Mouse (Mus musculus) frontal cortex, postnatal 36 days (tissue): ENCODE measurements around the gene Il17rb.

ENCODE experiments used
- DNase-seq, 2 experiments: peaks; one replicate each; pipeline ENCODE4 v3.0.0; 2022; ENCODE audit warnings: low spot score in 2 of 2

The Il17rb gene

GRCm38 (mm10) chr14:30016666-30017065, 8.0 kb upstream of the Il17rb start:
- DNase-seq = no peak

GRCm38 (mm10) chr14:30015008-30015407, 6.3 kb upstream of the Il17rb start:
- DNase-seq = no peak

DNA sequence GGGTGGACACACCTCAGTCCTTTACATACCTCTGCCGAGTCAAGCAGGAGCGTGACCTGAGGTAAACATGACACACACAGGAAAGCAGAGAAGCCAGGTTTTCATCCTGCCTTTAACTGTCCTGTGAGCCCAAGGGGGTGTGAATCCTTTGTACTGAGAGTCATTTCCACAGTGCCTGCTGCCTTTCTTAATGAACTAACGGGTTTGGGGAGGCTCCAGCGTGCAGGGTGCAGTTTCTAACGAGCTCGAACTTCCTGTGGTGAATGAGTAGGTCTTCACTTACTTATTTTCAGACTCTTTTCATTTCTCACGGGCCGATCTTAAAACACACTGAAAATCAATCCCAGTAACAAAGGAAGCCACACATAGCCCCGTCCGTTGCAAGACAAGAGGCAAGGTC, 5.8 kb upstream of the Il17rb start:
- DNase-seq = no peak

DNA sequence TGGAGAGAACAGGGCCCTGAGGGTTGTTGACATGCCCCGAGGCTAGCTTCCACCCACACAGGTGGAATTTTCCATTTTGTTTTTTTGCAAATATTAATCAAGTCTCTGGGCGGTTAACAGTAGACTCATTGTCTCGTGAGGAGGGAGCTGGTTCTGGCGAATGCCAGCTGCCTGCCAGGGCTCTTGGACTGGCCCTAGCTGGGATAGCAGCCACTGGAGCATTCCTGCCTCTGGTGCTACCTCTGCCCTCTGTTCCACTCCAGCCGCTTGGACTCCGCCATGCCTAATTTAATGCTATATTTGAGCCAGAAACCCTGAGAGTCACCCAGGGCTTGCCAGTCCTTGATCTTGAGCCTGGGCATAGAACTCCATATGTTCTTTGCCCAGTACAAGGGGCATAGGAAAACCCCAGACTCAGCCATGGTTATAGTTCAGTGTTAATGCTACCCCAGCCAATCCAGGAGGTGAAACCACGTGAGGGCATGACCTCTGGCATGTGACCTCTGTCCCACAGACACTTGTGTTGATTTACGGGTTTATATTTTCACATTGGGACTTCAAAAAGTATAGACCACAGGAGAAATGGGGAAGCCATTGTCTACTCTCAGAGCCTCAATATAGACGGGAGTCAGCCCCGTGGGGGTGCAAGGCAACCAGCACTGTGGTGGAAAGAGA, 3.3 kb upstream of the Il17rb start:
- DNase-seq = peak in 1 of 2 experiments; percentile 26

- DNase-seq = peak in 1 of 2 experiments; percentile 57
Measured at GRCm38 (mm10) chr14:30009864-30010560, 1.3 kb upstream of the Il17rb start.

- DNase-seq = no peak
Measured at GRCm38 (mm10) chr14:29999475-29999811, 9.3 kb downstream of the Il17rb start.

- peak in 1 of 2 experiments; percentile 41 for DNase-seq
Measured at GRCm38 (mm10) chr14:29998747-29999474, 9.8 kb downstream of the Il17rb start.

GRCm38 (mm10) chr14:29997345-29997744, 11.4 kb downstream of the Il17rb start:
- no peak for DNase-seq

DNA sequence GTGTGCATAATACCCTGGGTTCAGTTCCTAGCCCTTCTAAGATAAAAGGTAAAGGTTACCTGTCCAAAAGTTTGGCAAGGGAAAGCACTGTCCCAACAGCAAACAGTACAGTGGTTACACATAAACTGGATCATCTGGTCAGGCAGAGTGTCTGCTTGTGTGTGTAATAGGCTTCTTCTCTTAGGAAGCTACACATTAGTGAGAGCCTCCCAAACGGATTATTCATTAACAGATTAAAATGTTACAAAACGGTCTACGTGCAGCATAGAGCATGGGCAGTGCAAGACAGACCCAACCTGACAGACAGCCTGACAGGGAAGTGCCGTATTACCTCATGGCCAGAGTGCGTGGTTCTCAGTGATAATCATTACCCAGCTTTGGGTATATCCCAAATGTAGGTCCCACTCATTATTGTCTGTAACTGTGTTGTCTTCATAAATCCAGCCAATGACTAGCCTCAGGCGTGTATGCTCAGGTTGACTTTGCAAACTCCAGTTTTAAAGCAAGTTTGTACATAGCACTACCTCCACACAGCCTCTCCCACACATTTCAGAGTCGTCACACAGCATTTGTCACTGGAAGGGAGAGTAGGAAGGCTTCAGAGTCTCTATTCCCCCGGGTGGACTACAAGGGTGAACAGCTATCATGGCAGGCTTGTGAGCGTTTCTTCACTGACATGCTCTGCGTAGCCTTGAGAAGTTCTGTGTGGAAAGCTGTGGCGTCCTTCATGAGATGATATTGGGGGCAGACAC, 12.5 kb downstream of the Il17rb start:
- peak in 1 of 2 experiments; percentile 36 for DNase-seq

DNA sequence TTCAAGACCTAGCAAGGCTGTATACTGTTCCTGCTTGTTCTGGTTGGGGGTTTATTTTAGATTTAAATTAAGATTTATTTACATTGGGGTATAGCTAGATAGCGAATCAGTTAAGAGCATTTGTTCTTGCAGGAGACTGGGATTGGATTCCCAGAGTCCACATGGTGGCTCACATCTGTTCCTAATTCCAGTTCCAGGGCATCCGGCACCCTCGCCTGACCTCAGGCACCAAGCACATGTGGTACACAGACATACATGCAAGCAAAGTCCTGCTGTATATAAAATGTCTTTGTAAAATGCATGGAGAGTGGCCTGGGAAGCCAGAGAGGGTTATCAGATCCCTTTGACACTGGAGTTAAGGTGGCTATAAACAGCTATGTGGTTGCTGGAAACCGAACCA, 13.7 kb downstream of the Il17rb start:
- no peak for DNase-seq

DNA sequence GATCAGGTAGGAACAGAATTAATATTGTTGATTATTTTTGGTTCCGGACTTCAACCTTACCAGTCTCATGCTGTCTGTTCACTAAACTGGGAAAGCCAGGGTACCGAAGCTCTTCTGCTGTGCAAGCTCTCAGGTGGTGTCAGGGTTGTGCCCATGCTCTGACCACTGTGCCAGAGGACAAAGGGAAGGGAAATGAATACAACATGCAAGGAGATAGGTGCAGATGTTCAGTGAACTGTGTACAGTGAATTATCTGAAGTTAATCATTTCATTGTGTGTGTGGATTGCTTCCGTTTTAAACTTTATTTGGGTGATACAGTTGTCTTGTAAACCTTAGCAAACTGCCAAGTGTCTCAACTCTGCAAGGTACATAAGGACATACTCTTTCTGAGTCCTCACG, 20.4 kb downstream of the Il17rb start:
- DNase-seq = no peak

DNA sequence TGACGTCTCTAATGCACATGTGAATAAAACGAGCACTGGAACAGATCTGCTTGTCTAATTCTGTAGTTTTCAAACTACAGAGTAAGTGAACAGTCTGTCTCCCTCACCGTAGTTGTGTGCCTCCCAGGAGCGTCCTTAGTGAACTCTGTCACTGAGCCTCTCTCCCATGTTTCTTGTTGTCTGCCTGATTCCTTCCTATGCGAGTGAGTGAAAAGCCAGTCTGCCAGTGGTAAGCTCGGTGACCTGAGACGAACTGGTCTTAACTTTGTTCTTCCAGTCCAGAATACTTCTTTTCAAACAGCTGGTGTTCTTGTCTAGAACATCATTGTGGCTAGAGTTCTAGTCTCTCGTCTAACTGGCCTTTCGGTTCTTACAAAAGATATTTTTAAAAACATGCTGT, 21.0 kb downstream of the Il17rb start:
- DNase-seq = no peak

DNA sequence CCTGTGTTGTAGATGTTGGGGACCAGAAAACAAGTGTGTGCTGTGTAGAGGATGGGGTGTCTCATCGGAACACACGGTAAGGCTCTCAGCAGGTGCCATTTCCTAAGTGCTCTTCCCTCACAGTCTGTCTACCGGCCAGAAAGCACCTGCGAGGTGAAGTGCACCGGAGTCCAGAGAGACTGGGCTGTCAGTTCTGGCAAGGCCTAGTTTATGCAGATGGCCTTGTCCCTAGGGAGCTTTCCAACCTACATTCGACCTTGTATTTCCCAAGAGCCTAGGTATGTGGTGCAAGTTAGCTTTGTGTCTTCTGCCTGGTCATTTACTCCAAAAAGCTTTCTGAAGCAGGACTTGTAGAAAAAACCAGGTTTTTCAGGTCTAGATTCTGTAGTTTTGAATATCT, 21.4 kb downstream of the Il17rb start:
- no peak for DNase-seq

DNA sequence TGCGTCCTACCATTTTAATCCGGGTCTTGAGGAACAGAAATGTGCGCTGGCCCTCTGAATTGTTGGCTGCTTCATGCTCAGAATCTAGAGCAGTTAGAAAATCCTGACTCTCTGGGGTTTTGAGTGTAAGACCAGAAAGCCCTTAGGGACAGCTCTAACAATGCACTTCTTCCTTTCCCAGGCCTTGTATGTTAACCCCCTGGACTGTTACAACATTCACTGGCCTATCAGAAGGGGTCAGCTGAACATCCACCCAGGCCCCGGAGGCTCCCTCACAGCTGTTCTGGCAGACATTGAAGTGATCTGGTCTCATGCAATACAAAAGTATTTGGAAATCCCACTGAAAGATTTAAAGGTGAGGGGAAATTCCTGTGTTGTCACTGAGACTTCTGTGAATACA, 22.6 kb downstream of the Il17rb start:
- no peak for DNase-seq

DNA sequence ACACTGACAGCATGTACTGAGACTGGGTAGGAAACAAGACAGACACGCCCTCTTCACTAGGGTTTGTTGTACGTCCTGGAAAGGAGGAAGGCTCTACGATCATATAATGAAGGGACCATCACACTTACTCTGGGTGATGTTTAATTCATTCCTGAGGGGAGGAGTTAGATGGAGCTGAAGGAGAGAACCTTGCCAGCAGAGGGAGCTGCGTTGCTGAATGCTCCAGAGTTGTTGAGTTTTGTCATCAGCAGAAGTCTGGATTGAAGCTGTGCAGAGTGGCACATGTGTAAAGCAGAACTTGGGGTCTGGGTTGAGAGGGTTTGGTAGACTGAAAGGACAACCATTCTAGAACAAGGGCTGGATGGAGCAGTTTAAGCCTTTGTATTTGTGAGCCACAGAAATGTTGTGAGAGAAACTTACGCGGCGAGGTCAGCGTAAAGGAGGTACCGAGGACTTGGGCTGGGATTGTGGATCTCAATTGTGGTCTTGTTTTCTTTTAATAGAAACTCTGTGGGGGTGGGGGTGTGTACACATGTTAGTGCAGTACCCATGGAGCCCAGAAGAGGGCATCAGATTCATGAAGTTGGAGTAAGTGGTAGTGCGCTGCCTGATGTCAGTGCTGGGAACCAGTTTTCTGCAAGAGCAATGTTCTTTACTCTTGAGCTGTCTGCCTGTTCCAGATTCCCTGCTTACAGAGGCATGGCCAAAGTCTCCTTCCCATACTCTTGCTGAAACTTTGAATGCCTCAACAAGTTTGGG, 28.1 kb downstream of the Il17rb start:
- no peak for DNase-seq

DNA sequence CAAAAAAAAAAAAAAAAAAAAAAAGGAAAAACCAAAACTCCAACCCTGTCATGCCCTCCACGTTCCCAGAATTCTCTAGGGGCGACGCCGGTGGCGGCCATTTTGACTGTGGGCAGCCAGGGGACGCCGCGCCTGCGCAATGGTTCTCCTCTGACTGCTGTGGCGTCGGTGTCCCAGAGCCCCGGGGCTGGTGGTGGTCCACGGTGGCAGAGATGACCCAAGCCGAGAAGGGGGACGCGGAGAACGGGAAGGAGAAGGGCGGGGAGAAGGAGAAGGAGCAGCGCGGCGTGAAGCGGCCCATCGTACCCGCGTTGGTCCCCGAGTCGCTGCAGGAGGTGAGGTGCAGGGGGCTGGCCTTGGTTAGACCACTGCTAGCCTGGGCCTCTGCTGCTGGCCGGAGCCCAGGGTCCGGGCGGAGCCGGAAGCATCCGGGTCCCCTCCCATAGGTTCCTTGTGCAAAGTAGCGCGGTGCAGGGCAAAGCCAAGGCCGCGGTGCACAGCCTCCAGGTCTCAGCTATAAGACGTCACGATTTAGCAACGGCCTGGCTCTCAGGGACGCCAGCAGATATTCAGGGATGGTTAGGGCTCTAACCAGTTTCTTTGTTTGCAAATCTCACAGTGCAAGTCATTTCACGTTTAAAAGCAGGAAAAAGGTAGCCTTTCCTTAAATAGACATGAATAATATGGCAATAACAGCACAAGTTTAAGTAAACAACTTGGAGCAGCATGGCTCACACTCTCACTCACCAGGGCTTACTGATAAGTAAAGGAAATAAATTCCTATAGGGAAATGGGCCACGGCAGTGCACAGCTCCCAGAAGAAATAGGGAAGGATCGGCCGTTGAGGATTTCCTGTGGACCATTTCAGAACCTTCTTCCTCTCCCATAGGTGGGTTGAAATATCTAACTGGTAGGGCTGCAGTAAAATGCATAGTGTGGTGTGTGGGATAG, 30.2 kb downstream of the Il17rb start, which contains the start of gene Actr8:
TSS of gene Actr8 (plus strand) at position 84 of the 951 bp plus-strand sequence.
- DNase-seq = peak; percentile 90 to 92

GRCm38 (mm10) chr14:29976927-29977326, 31.8 kb downstream of the Il17rb start:
- DNase-seq = no peak

DNA sequence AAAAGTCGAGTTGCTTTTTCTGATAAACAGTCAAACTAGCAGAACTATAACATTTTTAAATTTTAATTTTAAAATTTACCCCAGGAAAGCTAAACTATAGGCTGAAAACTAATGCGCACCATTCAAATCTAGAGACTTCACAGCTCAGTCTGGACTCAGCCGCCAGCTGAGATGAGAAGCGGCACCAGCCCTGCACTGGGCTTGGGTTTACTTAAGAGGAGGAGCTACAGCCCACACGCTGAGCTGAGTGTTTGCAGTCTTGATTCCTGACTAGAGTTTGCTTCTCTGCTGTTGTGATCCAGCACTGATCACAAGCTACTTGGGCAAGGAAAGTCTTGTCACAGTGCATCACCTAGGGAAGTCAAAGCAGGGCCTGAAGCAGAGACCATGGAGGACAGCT, 36.7 kb downstream of the Il17rb start:
- no peak for DNase-seq

- no peak for DNase-seq
Measured at GRCm38 (mm10) chr14:29971446-29971845, 37.2 kb downstream of the Il17rb start.
